In the genomic region with DNA sequence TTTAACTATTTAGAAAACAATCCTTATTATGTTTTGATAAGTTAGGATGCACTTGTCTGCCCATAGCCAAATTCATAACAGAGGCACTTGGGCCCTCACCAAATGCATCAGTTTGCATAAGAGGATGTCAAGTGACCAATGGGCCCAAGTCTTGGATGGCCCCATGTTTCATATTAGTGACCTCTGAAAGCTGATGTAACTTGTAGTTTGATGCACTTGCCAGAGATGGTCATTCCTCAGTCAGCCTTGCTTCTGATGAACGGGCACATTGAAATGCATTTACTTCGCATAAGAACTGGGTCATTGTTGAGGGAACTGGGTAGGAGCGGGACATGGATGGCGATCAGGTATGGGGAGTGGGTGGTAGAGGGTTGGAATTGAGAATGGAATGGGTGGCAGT, we compare ENCODE assay signal across 21 mouse cellular contexts.
A peak's percentile ranks its signal among the peaks of the same experiment; 100 is the strongest.
DNase-seq lines count a peak whose midpoint lies in the region; ATAC-seq lines count a peak whose summit lies in the region.
"Had no signal": no experiment of that assay in that cellular context is flagged by ENCODE, and none has a peak within 500 bp of the region (broad histone marks: within the 10 kb centered on the region; RNA-seq: fewer than 3 reads in every experiment).

No protein-coding gene starts in this region.

- H3K9ac ChIP-seq in forebrain, embryonic 11.5 days (ENCODE audit: low read length) = no peak overlapping the region
- no peak overlapping the region for H3K9ac ChIP-seq in forebrain, embryonic 12.5 days
- H3K9ac ChIP-seq in midbrain, embryonic 11.5 days (ENCODE audit: low read length) = no peak overlapping the region

- H3K27me3 ChIP-seq in forebrain, embryonic 11.5 days (ENCODE audit: control insufficient read depth, insufficient read depth, low read length) = peaks cover 2% of the 10 kb centered on the region; the same call in 1 of the 2 replicates
- peaks cover 24% of the 10 kb centered on the region for H3K27me3 ChIP-seq in forebrain, embryonic 12.5 days
- no peaks in the 10 kb centered on the region for H3K27me3 ChIP-seq in midbrain, embryonic 11.5 days (ENCODE audit: control insufficient read depth, insufficient read depth, low read length)
- peaks cover 13% of the 10 kb centered on the region; the same call in 1 of the 2 replicates for H3K27me3 ChIP-seq in midbrain, embryonic 10.5 days (ENCODE audit: low read depth, poor library complexity, severe bottlenecking)
- H3K27me3 ChIP-seq: CH12.LX, Patski had no signal

- H3K36me3 ChIP-seq in forebrain, embryonic 11.5 days (ENCODE audit: control insufficient read depth, insufficient read depth, low read length) = no peaks in the 10 kb centered on the region
- no peaks in the 10 kb centered on the region for H3K36me3 ChIP-seq in forebrain, embryonic 12.5 days (replicated peaks)
- H3K36me3 ChIP-seq in midbrain, embryonic 11.5 days (ENCODE audit: control insufficient read depth, insufficient read depth, low read length) = no peaks in the 10 kb centered on the region
- H3K36me3 ChIP-seq in midbrain, embryonic 10.5 days = no peaks in the 10 kb centered on the region
- H3K36me3 ChIP-seq: G1E had no signal

- H3K9me3 ChIP-seq in forebrain, embryonic 11.5 days (ENCODE audit: control insufficient read depth, low read length) = no peaks in the 10 kb centered on the region
- H3K9me3 ChIP-seq in forebrain, embryonic 12.5 days = no peaks in the 10 kb centered on the region
- no peaks in the 10 kb centered on the region for H3K9me3 ChIP-seq in midbrain, embryonic 11.5 days (ENCODE audit: control insufficient read depth, low read length)
- H3K9me3 ChIP-seq in midbrain, embryonic 10.5 days (replicated peaks) = no peaks in the 10 kb centered on the region

- WGBS in forebrain, embryonic 11.5 days = 90% methylated on average over 4 of the region's 4 CpGs
- 86% methylated on average over 4 of the region's 4 CpGs for WGBS in forebrain, embryonic 12.5 days
- 88% methylated on average over 4 of the region's 4 CpGs for WGBS in midbrain, embryonic 11.5 days
- 91% methylated on average over 4 of the region's 4 CpGs for WGBS in midbrain, embryonic 10.5 days

- DNase-seq in forebrain, embryonic 11.5 days (ENCODE audit: low spot score) = peak; percentile 1
- DNase-seq in heart, adult 11 months = peak; percentile 56
- no peak for DNase-seq in heart, adult 9 months (ENCODE audit: low spot score in 2 of 2)
- DNase-seq in midbrain, embryonic 11.5 days (ENCODE audit: low spot score, missing footprints) = peak; percentile 61
- DNase-seq in midbrain, embryonic 10.5 days (ENCODE audit: low spot score) = no peak
- DNase-seq: adrenal gland, adult 2 months; adrenal gland, adult 8-10 months; adrenal gland, postnatal 10 days; adrenal gland, postnatal 14 days; adrenal gland, postnatal 25 days; adrenal gland, postnatal 36 days; B cell, adult 2 months; cerebellum, adult 11 months; cerebellum, adult 11-12 months; cerebellum, adult 18-20 months had no signal

- no peak overlapping the region for H3K27ac ChIP-seq in forebrain, embryonic 11.5 days (ENCODE audit: low read depth, low read length)
- H3K27ac ChIP-seq in forebrain, embryonic 12.5 days = no peak overlapping the region
- H3K27ac ChIP-seq in midbrain, embryonic 11.5 days (ENCODE audit: low read depth, low read length) = no peak overlapping the region
- no peak overlapping the region for H3K27ac ChIP-seq in midbrain, embryonic 10.5 days (replicated peaks)

- no peak overlapping the region for H3K4me2 ChIP-seq in forebrain, embryonic 11.5 days (ENCODE audit: low read depth, low read length, severe bottlenecking)
- no peak overlapping the region for H3K4me2 ChIP-seq in forebrain, embryonic 12.5 days
- no peak overlapping the region for H3K4me2 ChIP-seq in midbrain, embryonic 11.5 days

- H3K4me1 ChIP-seq in forebrain, embryonic 11.5 days (replicated peaks; ENCODE audit: control insufficient read depth, insufficient read depth, low read length) = 0 out of 2 replicates have a peak, but pooled peaks cover 2% of the 10 kb centered on the region
- H3K4me1 ChIP-seq in forebrain, embryonic 12.5 days = peaks cover 7% of the 10 kb centered on the region
- H3K4me1 ChIP-seq in midbrain, embryonic 11.5 days (ENCODE audit: control insufficient read depth, insufficient read depth, low read length) = peaks cover 6% of the 10 kb centered on the region
- peaks cover 17% of the 10 kb centered on the region for H3K4me1 ChIP-seq in midbrain, embryonic 10.5 days

- ATAC-seq in forebrain, embryonic 11.5 days (replicated peaks; ENCODE audit: low FRiP score) = no peak
- no peak for ATAC-seq in forebrain, embryonic 12.5 days (ENCODE audit: low FRiP score)
- no peak for ATAC-seq in midbrain, embryonic 11.5 days (ENCODE audit: low FRiP score)
- ATAC-seq: activated CD4-positive, CD25-positive, alpha-beta regulatory T cell, adult 4 months; CD4-positive, CD25-positive, alpha-beta regulatory T cell, adult 4 months; Patski had no signal

- no peak overlapping the region for H3K4me3 ChIP-seq in forebrain, embryonic 11.5 days (ENCODE audit: low read depth, low read length)
- H3K4me3 ChIP-seq in forebrain, embryonic 12.5 days (replicated peaks) = no peak overlapping the region
- no peak overlapping the region for H3K4me3 ChIP-seq in midbrain, embryonic 11.5 days (ENCODE audit: low read depth, low read length)
- H3K4me3 ChIP-seq in midbrain, embryonic 10.5 days = no peak overlapping the region

Comparison
In these comparisons a context has a peak if more than half of its experiments do, and no peak if none do; other contexts are left out.
1. DNase-seq: peak in forebrain, embryonic 11.5 days (single experiment), heart, adult 11 months (single experiment) and midbrain, embryonic 11.5 days (single experiment); none in heart, adult 9 months (0 of 2) and midbrain, embryonic 10.5 days (single experiment).